Mouse (Mus musculus) stomach, embryonic 15.5 days (tissue): ENCODE measurements around the gene Itga9. TPM values are rescaled to one million over a fixed set of nuclear protein-coding genes. Genes with fewer than 3 reads are reported as not detected.
A peak's percentile ranks its signal among the peaks of the same experiment; 100 is the strongest.

Experiments
- ATAC-seq: fragments of 200-750 bp; cut with Nextera tagmentation; 2 replicates; pipeline ENCODE4 v1.8.0; 2017; ENCODE audit warnings: low read depth, moderate number of reproducible peaks, moderate TSS enrichment; ENCODE audit not compliant: insufficient read depth, low FRiP score
- H3K27ac ChIP-seq: fragments of 300-500 bp; sonication (generic); 2 replicates; pipeline ENCODE4 v1.5.1; 2015; ENCODE audit warnings: mild to moderate bottlenecking, inconsistent platforms
- H3K27me3 ChIP-seq: fragments of 300-500 bp; sonication (generic); replicated peaks from 2 replicates; pipeline ENCODE4 v1.6.1; 2015; ENCODE audit warnings: inconsistent platforms
- H3K36me3 ChIP-seq: fragments of 300-500 bp; sonication (generic); 2 replicates; pipeline ENCODE4 v1.6.1; 2015; ENCODE audit warnings: inconsistent platforms
- H3K4me1 ChIP-seq: fragments of 300-500 bp; sonication (generic); 2 replicates; pipeline ENCODE4 v1.6.1; 2015; ENCODE audit warnings: inconsistent platforms
- H3K4me2 ChIP-seq: fragments of 300-500 bp; sonication (generic); 2 replicates; pipeline ENCODE4 v1.6.1; 2015; ENCODE audit warnings: mild to moderate bottlenecking, inconsistent platforms
- H3K4me3 ChIP-seq: fragments of 300-500 bp; sonication (generic); replicated peaks from 2 replicates; pipeline ENCODE4 v1.5.1; 2015; ENCODE audit warnings: inconsistent platforms
- H3K9ac ChIP-seq: fragments of 300-500 bp; sonication (generic); 2 replicates; pipeline ENCODE4 v1.6.1; 2015; ENCODE audit warnings: inconsistent platforms
- H3K9me3 ChIP-seq: fragments of 300-500 bp; sonication (generic); 2 replicates; pipeline ENCODE4 v1.6.1; 2016; ENCODE audit warnings: inconsistent platforms
- WGBS: fragments of 180-500 bp; shearing (Covaris S2); methylation state at CpG from one replicate; pipeline ENCODE4 v1.1.7; 2015; 5-methylcytosine and 5-hydroxymethylcytosine counted together
- polyA plus RNA-seq: library from polyadenylated mRNA; unstranded; fragments of >200 nt; fragmentation: Nextera tagmentation; extraction: Ambion mirVana; gene quantifications from 2 replicates; pipeline ENCODE4 v1.2.1, GENCODE M21; 2015

The Itga9 gene
- polyA plus RNA-seq, 1 experiment from 2014 or later, result 17.6 TPM

GRCm38 (mm10) chr9:118693256-118693655, 86.8 kb downstream of the Itga9 start:
- H3K4me1 ChIP-seq, result peaks cover 17% of the 10 kb centered on the region
- H3K9me3 ChIP-seq, result no peaks in the 10 kb centered on the region
- H3K27me3 ChIP-seq, result no peaks in the 10 kb centered on the region
- H3K4me2 ChIP-seq, result no peak overlapping the region
- H3K9ac ChIP-seq, result no peak overlapping the region
- 88% methylated on average over 11 of the region's 11 CpGs for WGBS
- H3K36me3 ChIP-seq, result peaks cover 7% of the 10 kb centered on the region; the same call in 1 of the 2 replicates
- no peak overlapping the region for H3K4me3 ChIP-seq
- no peak for ATAC-seq
- no peak overlapping the region for H3K27ac ChIP-seq

GRCm38 (mm10) chr9:118694420-118694825, 87.9 kb downstream of the Itga9 start:
- peaks cover 7% of the 10 kb centered on the region; the same call in 1 of the 2 replicates for H3K36me3 ChIP-seq
- ATAC-seq, result 0 out of 2 replicates have a peak, but pooled peaks have one; percentile 11
- H3K27ac ChIP-seq, result no peak overlapping the region; the same call in 1 of the 2 replicates

GRCm38 (mm10) chr9:118698191-118698590, 91.7 kb downstream of the Itga9 start:
- 65% methylated on average over 8 of the region's 8 CpGs for WGBS
- H3K4me1 ChIP-seq, result peaks cover 35% of the 10 kb centered on the region
- no peaks in the 10 kb centered on the region for H3K27me3 ChIP-seq
- no peak overlapping the region for H3K9ac ChIP-seq
- no peak for ATAC-seq
- H3K4me2 ChIP-seq, result no peak overlapping the region
- no peaks in the 10 kb centered on the region for H3K9me3 ChIP-seq
- H3K36me3 ChIP-seq, result no peaks in the 10 kb centered on the region
- peak overlapping the region; percentile 85; the same call in 1 of the 2 replicates for H3K27ac ChIP-seq
- H3K4me3 ChIP-seq, result no peak overlapping the region

More at GRCm38 (mm10) chr9:118694420-118694825, 87.9 kb downstream of the Itga9 start:
- H3K9me3 ChIP-seq, result no peaks in the 10 kb centered on the region
- no peaks in the 10 kb centered on the region for H3K27me3 ChIP-seq
- H3K4me2 ChIP-seq, result no peak overlapping the region
- WGBS, result 53% methylated on average over 8 of the region's 8 CpGs
- no peak overlapping the region for H3K9ac ChIP-seq
- no peak overlapping the region for H3K4me3 ChIP-seq
- H3K4me1 ChIP-seq, result peaks cover 17% of the 10 kb centered on the region; the same call in 1 of the 2 replicates

GRCm38 (mm10) chr9:118699716-118700115, 93.2 kb downstream of the Itga9 start:
- Histone ChIP-seq H3K4me3 (no peak overlapping the region), H3K27ac (peak overlapping the region; percentile 85), H3K4me1 (peaks cover 26% of the 10 kb centered on the region), H3K4me2 (no peak overlapping the region), H3K27me3 (no peaks in the 10 kb centered on the region), H3K9me3 (no peaks in the 10 kb centered on the region), H3K9ac (no peak overlapping the region), H3K36me3 (no peaks in the 10 kb centered on the region)
- 52% methylated on average over 4 of the region's 4 CpGs for WGBS
- peak; percentile 63; the same call in 1 of the 2 replicates for ATAC-seq

- Histone ChIP-seq H3K9me3 (no peaks in the 10 kb centered on the region), H3K4me3 (no peak overlapping the region), H3K36me3 (no peaks in the 10 kb centered on the region), H3K27ac (peak overlapping the region; percentile 72), H3K4me2 (no peak overlapping the region), H3K27me3 (no peaks in the 10 kb centered on the region), H3K9ac (no peak overlapping the region), H3K4me1 (peaks cover 28% of the 10 kb centered on the region)
- no peak for ATAC-seq
- WGBS, result 22% methylated on average over 12 of the region's 12 CpGs
Measured at GRCm38 (mm10) chr9:118700889-118701288, 94.4 kb downstream of the Itga9 start.

GRCm38 (mm10) chr9:118701791-118702190, 95.3 kb downstream of the Itga9 start:
- H3K4me1 ChIP-seq, result peaks cover 35% of the 10 kb centered on the region
- no peak overlapping the region for H3K4me3 ChIP-seq
- H3K9me3 ChIP-seq, result no peaks in the 10 kb centered on the region
- 64% methylated on average over 2 of the region's 2 CpGs for WGBS
- H3K4me2 ChIP-seq, result no peak overlapping the region
- H3K36me3 ChIP-seq, result no peaks in the 10 kb centered on the region
- no peaks in the 10 kb centered on the region for H3K27me3 ChIP-seq
- H3K27ac ChIP-seq, result peak overlapping the region; percentile 72
- H3K9ac ChIP-seq, result no peak overlapping the region
- no peak for ATAC-seq

GRCm38 (mm10) chr9:118703146-118703545, 96.7 kb downstream of the Itga9 start:
- peaks cover 35% of the 10 kb centered on the region for H3K4me1 ChIP-seq
- no peak for ATAC-seq
- H3K4me2 ChIP-seq, result no peak overlapping the region
- no peak overlapping the region for H3K9ac ChIP-seq
- H3K4me3 ChIP-seq, result no peak overlapping the region
- no peaks in the 10 kb centered on the region for H3K27me3 ChIP-seq
- 91% methylated on average over 3 of the region's 3 CpGs for WGBS
- H3K36me3 ChIP-seq, result no peaks in the 10 kb centered on the region
- no peaks in the 10 kb centered on the region for H3K9me3 ChIP-seq
- H3K27ac ChIP-seq, result no peak overlapping the region

- no peak overlapping the region for H3K4me2 ChIP-seq
- no peaks in the 10 kb centered on the region for H3K9me3 ChIP-seq
- H3K27me3 ChIP-seq, result no peaks in the 10 kb centered on the region
- ATAC-seq, result no peak
- peak overlapping the region; percentile 46 for H3K27ac ChIP-seq
- no peak overlapping the region for H3K4me3 ChIP-seq
- H3K36me3 ChIP-seq, result no peaks in the 10 kb centered on the region
- 37% methylated on average over 14 of the region's 14 CpGs for WGBS
- H3K9ac ChIP-seq, result no peak overlapping the region
- peaks cover 29% of the 10 kb centered on the region for H3K4me1 ChIP-seq
Measured at GRCm38 (mm10) chr9:118705381-118706074, 99.0 kb downstream of the Itga9 start.

- H3K4me3 ChIP-seq, result no peak overlapping the region
- peaks cover 23% of the 10 kb centered on the region for H3K4me1 ChIP-seq
- no peaks in the 10 kb centered on the region for H3K36me3 ChIP-seq
- no peaks in the 10 kb centered on the region for H3K9me3 ChIP-seq
- H3K9ac ChIP-seq, result no peak overlapping the region
- peak overlapping the region; percentile 55; the same call in 1 of the 2 replicates for H3K27ac ChIP-seq
- no peak for ATAC-seq
- 36% methylated on average over 18 of the region's 18 CpGs for WGBS
- no peak overlapping the region for H3K4me2 ChIP-seq
- H3K27me3 ChIP-seq, result no peaks in the 10 kb centered on the region
Measured at GRCm38 (mm10) chr9:118706176-118706975, 99.9 kb downstream of the Itga9 start.

- Histone ChIP-seq H3K9me3 (no peaks in the 10 kb centered on the region), H3K27me3 (no peaks in the 10 kb centered on the region), H3K9ac (no peak overlapping the region), H3K27ac (no peak overlapping the region), H3K36me3 (no peaks in the 10 kb centered on the region), H3K4me2 (no peak overlapping the region), H3K4me1 (peaks cover 16% of the 10 kb centered on the region; the same call in 1 of the 2 replicates), H3K4me3 (no peak overlapping the region)
- 62% methylated on average over 9 of the region's 9 CpGs for WGBS
- ATAC-seq, result no peak
Measured at GRCm38 (mm10) chr9:118710625-118711024, 104.1 kb downstream of the Itga9 start.

- WGBS, result 86% methylated on average over 11 of the region's 11 CpGs
- Histone ChIP-seq H3K27ac (no peak overlapping the region), H3K9ac (no peak overlapping the region), H3K4me1 (peaks cover 7% of the 10 kb centered on the region; the same call in 1 of the 2 replicates), H3K9me3 (no peaks in the 10 kb centered on the region), H3K36me3 (no peaks in the 10 kb centered on the region), H3K4me3 (no peak overlapping the region), H3K27me3 (no peaks in the 10 kb centered on the region), H3K4me2 (no peak overlapping the region)
- ATAC-seq, result no peak
Measured at GRCm38 (mm10) chr9:118711749-118712148, 105.3 kb downstream of the Itga9 start.

- Histone ChIP-seq H3K9ac (no peak overlapping the region), H3K9me3 (no peaks in the 10 kb centered on the region), H3K36me3 (no peaks in the 10 kb centered on the region), H3K27me3 (no peaks in the 10 kb centered on the region), H3K27ac (no peak overlapping the region), H3K4me3 (no peak overlapping the region), H3K4me2 (no peak overlapping the region), H3K4me1 (peaks cover 12% of the 10 kb centered on the region; the same call in 1 of the 2 replicates)
- no peak for ATAC-seq
- WGBS, result 60% methylated on average over 8 of the region's 8 CpGs
Measured at GRCm38 (mm10) chr9:118713515-118713914, 107.0 kb downstream of the Itga9 start.
